15 mouse cellular contexts compared by ENCODE assay signal in the genomic region with DNA sequence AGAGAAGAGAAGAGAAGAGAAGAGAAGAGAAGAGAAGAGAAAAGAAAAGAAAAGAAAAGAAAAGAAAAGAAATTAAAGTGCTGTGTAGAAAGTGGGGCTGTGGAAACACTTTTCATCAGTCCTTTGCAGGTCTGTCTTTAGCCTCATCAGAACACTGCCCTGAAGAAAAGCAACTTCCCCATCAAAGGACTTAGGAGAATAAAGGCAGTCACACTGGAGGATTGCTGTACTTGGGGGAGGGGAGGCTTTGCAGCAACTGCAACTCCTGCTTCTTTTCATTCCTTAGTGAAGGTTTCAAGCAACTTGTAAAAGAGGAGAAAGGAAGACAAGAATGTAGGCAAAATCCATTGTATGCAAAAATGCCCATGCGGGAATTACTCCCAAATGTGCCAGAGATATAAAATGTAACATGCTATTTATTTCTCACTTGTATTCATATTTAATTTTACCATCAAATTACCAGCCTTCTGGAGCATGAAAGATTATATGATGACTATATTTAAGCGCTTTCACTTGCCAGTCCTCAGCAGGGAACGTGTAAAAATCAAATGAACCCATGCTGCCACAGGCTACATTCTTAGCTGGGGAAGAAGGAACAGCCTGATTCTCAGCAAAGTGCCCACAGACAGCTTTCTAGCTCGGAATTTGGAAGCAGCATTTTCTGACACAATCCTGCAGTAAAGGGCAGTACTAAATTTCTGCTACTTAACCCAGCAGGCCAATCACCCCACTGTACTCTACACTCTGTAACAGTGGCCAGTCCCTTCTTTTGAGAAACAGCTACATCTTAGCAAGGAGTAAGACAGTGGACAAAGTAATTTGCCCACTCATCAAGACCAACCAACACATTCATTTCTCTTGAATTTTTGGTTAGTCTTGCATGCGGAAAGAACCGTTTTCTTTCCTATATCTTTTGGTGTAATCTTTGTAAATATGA.
DNase-seq lines count a peak whose midpoint lies in the region; ATAC-seq and TF ChIP-seq lines count a peak whose summit lies in the region.
"Had no signal": no experiment of that assay in that cellular context is flagged by ENCODE, and none has a peak within 500 bp of the region (broad histone marks: within the 10 kb centered on the region; RNA-seq: fewer than 3 reads in every experiment).

No protein-coding gene starts in this region.

- peak overlapping the region; percentile 47 for H3K27ac ChIP-seq in left cerebral cortex, adult 2 months
- peak overlapping the region; percentile 44 for H3K27ac ChIP-seq in forebrain, embryonic 15.5 days (replicated peaks)
- H3K27ac ChIP-seq in neural tube, embryonic 15.5 days (replicated peaks): peak overlapping the region; percentile 6; the same call in 1 of the 2 replicates
- H3K27ac ChIP-seq: embryonic facial prominence, embryonic 13.5 days; liver, embryonic 12.5 days had no signal

- no peak for TF ChIP-seq CTCF in left cerebral cortex, adult 2 months (IDR thresholded peaks at IDR 0.05)

- no peaks in the 10 kb centered on the region for H3K27me3 ChIP-seq in forebrain, embryonic 15.5 days
- H3K27me3 ChIP-seq in neural tube, embryonic 15.5 days (replicated peaks): no peaks in the 10 kb centered on the region
- H3K27me3 ChIP-seq: CH12.LX; embryonic facial prominence, embryonic 13.5 days; liver, embryonic 12.5 days had no signal

- WGBS in forebrain, embryonic 15.5 days: 42% methylated on average over 6 of the region's 6 CpGs
- 47% methylated on average over 6 of the region's 6 CpGs for WGBS in neural tube, embryonic 15.5 days

- ATAC-seq in forebrain, embryonic 15.5 days (replicated peaks): peak; percentile 60
- no peak for ATAC-seq in neural tube, embryonic 15.5 days (ENCODE audit: low FRiP score)
- ATAC-seq: liver, embryonic 12.5 days had no signal

- DNase-seq in left cerebral cortex, adult 2 months (ENCODE audit: extremely low spot score in 1 of 2, low spot score in 2 of 2): no peak
- DNase-seq in left cerebral cortex, postnatal 14 days (ENCODE audit: low spot score in 2 of 2): no peak
- DNase-seq in cerebellum, postnatal 14 days: peak; percentile 27 to 36
- no peak for DNase-seq in yolk sac, embryonic 10.5 days (ENCODE audit: low spot score)
- no peak for DNase-seq in layer of hippocampus, adult 9-11 months
- DNase-seq: adrenal gland, adult 2 months; kidney, adult 11 months; lung, postnatal 10 days; right cerebral cortex, postnatal 4 days; thymus, postnatal 36 days had no signal

- H3K4me2 ChIP-seq in forebrain, embryonic 15.5 days (replicated peaks): no peak overlapping the region
- H3K4me2 ChIP-seq in neural tube, embryonic 15.5 days: no peak overlapping the region
- H3K4me2 ChIP-seq: embryonic facial prominence, embryonic 13.5 days; liver, embryonic 12.5 days had no signal

- no peaks in the 10 kb centered on the region for H3K36me3 ChIP-seq in forebrain, embryonic 15.5 days
- no peaks in the 10 kb centered on the region for H3K36me3 ChIP-seq in neural tube, embryonic 15.5 days
- H3K36me3 ChIP-seq: embryonic facial prominence, embryonic 13.5 days; liver, embryonic 12.5 days had no signal

- no peaks in the 10 kb centered on the region for H3K9me3 ChIP-seq in forebrain, embryonic 15.5 days
- H3K9me3 ChIP-seq in neural tube, embryonic 15.5 days (replicated peaks): no peaks in the 10 kb centered on the region
- H3K9me3 ChIP-seq: embryonic facial prominence, embryonic 13.5 days; liver, embryonic 12.5 days had no signal

- H3K4me3 ChIP-seq in left cerebral cortex, adult 2 months: no peak overlapping the region
- H3K4me3 ChIP-seq in forebrain, embryonic 15.5 days: no peak overlapping the region
- H3K4me3 ChIP-seq in neural tube, embryonic 15.5 days (replicated peaks): no peak overlapping the region
- H3K4me3 ChIP-seq: embryonic facial prominence, embryonic 13.5 days; liver, embryonic 12.5 days had no signal

- H3K4me1 ChIP-seq in forebrain, embryonic 15.5 days: 0 out of 2 replicates have a peak, but pooled peaks cover 3% of the 10 kb centered on the region
- H3K4me1 ChIP-seq in neural tube, embryonic 15.5 days: peaks cover 7% of the 10 kb centered on the region; the same call in 1 of the 2 replicates
- H3K4me1 ChIP-seq: liver, embryonic 12.5 days had no signal

- no peak overlapping the region for H3K9ac ChIP-seq in forebrain, embryonic 15.5 days (replicated peaks)
- H3K9ac ChIP-seq in neural tube, embryonic 15.5 days (replicated peaks): no peak overlapping the region
- H3K9ac ChIP-seq: embryonic facial prominence, embryonic 13.5 days; liver, embryonic 12.5 days had no signal

- intact Hi-C loops in left cerebral cortex, adult 2 months (cut with DNase I): no loop called here
- intact Hi-C loops in left cerebral cortex, postnatal 14 days (cut with DNase I): no loop called here

Comparison
In these comparisons a context has a peak if more than half of its experiments do, and no peak if none do; other contexts are left out.
1. DNase-seq: peak in cerebellum, postnatal 14 days (2 of 2); none in left cerebral cortex, adult 2 months (0 of 2), left cerebral cortex, postnatal 14 days (0 of 2), yolk sac, embryonic 10.5 days (single experiment) and layer of hippocampus, adult 9-11 months (single experiment).
2. Peak in every context shown above with its lines, with median percentiles within 50 percentile points of each other: H3K27ac ChIP-seq.